Mouse (Mus musculus) lung, postnatal 0 days (tissue): ENCODE results near the gene Emc9.

ENCODE experiments used
- CTCF ChIP-seq: IDR thresholded peaks from 2 replicates; pipeline ENCODE4 v1.5.1; 2016; ENCODE audit warnings: antibody characterized with exemption, mild to moderate bottlenecking
- EP300 ChIP-seq: IDR thresholded peaks from 2 replicates; pipeline ENCODE4 v1.6.1; 2016; ENCODE audit warnings: antibody characterized with exemption, mild to moderate bottlenecking, control low read depth

GRCm38 (mm10) chr14:55559799-55560201 is 25.3 kb downstream of the Emc9 start, which contains the start of gene Dcaf11:
- TF ChIP-seq CTCF = peak; percentile 60
- no peak; the same call in 1 of the 2 replicates for TF ChIP-seq EP300
